Mouse (Mus musculus): ENCODE data around the gene Dysf. TPM values are rescaled to one million over a fixed set of nuclear protein-coding genes. Genes with fewer than 3 reads are reported as not detected.

Dysf gene
- polyA plus RNA-seq, 1 experiment: 8.0 TPM

- DNase-seq (ENCODE audit: low read depth, low spot score): no peak
- 76% methylated on average over 3 of the region's 3 CpGs for WGBS
Observed at GRCm38 (mm10) chr6:84044679-84045078, 36.3 kb downstream of the Dysf start.

- no peak for DNase-seq (ENCODE audit: low read depth, low spot score)
- 72% methylated on average over 2 of the region's 2 CpGs for WGBS
Observed at GRCm38 (mm10) chr6:84048856-84049255, 40.5 kb downstream of the Dysf start.

- no peak for DNase-seq (ENCODE audit: low read depth, low spot score)
- 83% methylated on average over 4 of the region's 4 CpGs for WGBS
Observed at GRCm38 (mm10) chr6:84050238-84050637, 41.8 kb downstream of the Dysf start.

GRCm38 (mm10) chr6:84051032-84051431 lies 42.6 kb downstream of the Dysf start:
- 23% methylated on average over 6 of the region's 6 CpGs for WGBS
- no peak for DNase-seq (ENCODE audit: low read depth, low spot score)

- no peak for DNase-seq (ENCODE audit: low read depth, low spot score)
- 69% methylated on average over 9 of the region's 9 CpGs for WGBS
Observed at GRCm38 (mm10) chr6:84053874-84054530, 45.6 kb downstream of the Dysf start.

- 36% methylated on average over 1 of the region's 1 CpGs for WGBS
- no peak for DNase-seq (ENCODE audit: low read depth, low spot score)
Observed at GRCm38 (mm10) chr6:84055619-84056018, 47.2 kb downstream of the Dysf start.

- 79% methylated on average over 8 of the region's 8 CpGs for WGBS
- no peak for DNase-seq (ENCODE audit: low read depth, low spot score)
Observed at GRCm38 (mm10) chr6:84057216-84057615, 48.8 kb downstream of the Dysf start.

GRCm38 (mm10) chr6:84058671-84059141 lies 50.3 kb downstream of the Dysf start:
- DNase-seq (ENCODE audit: low read depth, low spot score): no peak
- 33% methylated on average over 5 of the region's 5 CpGs for WGBS

GRCm38 (mm10) chr6:84059771-84060414 lies 51.5 kb downstream of the Dysf start:
- DNase-seq (ENCODE audit: low read depth, low spot score): no peak
- WGBS: 51% methylated on average over 4 of the region's 4 CpGs

- 7% methylated on average over 5 of the region's 5 CpGs for WGBS
- DNase-seq (ENCODE audit: low read depth, low spot score): no peak
Observed at GRCm38 (mm10) chr6:84061328-84061727, 52.9 kb downstream of the Dysf start.

- WGBS: 30% methylated on average over 5 of the region's 5 CpGs
- no peak for DNase-seq (ENCODE audit: low read depth, low spot score)
Observed at GRCm38 (mm10) chr6:84062541-84062940, 54.2 kb downstream of the Dysf start.

- WGBS: 27% methylated on average over 5 of the region's 5 CpGs
- DNase-seq (ENCODE audit: low read depth, low spot score): no peak
Observed at GRCm38 (mm10) chr6:84068236-84068635, 59.8 kb downstream of the Dysf start.

- WGBS: 35% methylated on average over 6 of the region's 6 CpGs
- no peak for DNase-seq (ENCODE audit: low read depth, low spot score)
Observed at GRCm38 (mm10) chr6:84070251-84070650, 61.9 kb downstream of the Dysf start.

GRCm38 (mm10) chr6:84072574-84072973 lies 64.2 kb downstream of the Dysf start:
- WGBS: 66% methylated on average over 9 of the region's 9 CpGs
- no peak for DNase-seq (ENCODE audit: low read depth, low spot score)

GRCm38 (mm10) chr6:84078172-84078571 lies 69.8 kb downstream of the Dysf start:
- no peak for DNase-seq (ENCODE audit: low read depth, low spot score)
- 54% methylated on average over 1 of the region's 1 CpGs for WGBS

GRCm38 (mm10) chr6:84080631-84081030 lies 72.2 kb downstream of the Dysf start:
- no peak for DNase-seq (ENCODE audit: low read depth, low spot score)
- 88% methylated on average over 3 of the region's 3 CpGs for WGBS

- WGBS: 61% methylated on average over 10 of the region's 10 CpGs
- DNase-seq (ENCODE audit: low read depth, low spot score): no peak
Observed at GRCm38 (mm10) chr6:84084757-84085156, 76.4 kb downstream of the Dysf start.

GRCm38 (mm10) chr6:84093473-84093872 lies 85.1 kb downstream of the Dysf start:
- peak; percentile 13 for DNase-seq (ENCODE audit: low read depth, low spot score)

GRCm38 (mm10) chr6:84094536-84094935 lies 86.1 kb downstream of the Dysf start:
- 81% methylated on average over 9 of the region's 9 CpGs for WGBS
- DNase-seq (ENCODE audit: low read depth, low spot score): no peak

More at GRCm38 (mm10) chr6:84093473-84093872, 85.1 kb downstream of the Dysf start:
- WGBS: 20% methylated on average over 4 of the region's 4 CpGs

- DNase-seq (ENCODE audit: low read depth, low spot score): peak; percentile 8
- WGBS: 23% methylated on average over 7 of the region's 7 CpGs
Observed at GRCm38 (mm10) chr6:84094998-84095397, 86.6 kb downstream of the Dysf start.

- 14% methylated on average over 7 of the region's 7 CpGs for WGBS
- DNase-seq (ENCODE audit: low read depth, low spot score): peak; percentile 36
Observed at GRCm38 (mm10) chr6:84095882-84096281, 87.5 kb downstream of the Dysf start.
